Mouse (Mus musculus) small intestine, adult 2 months (tissue): ENCODE data around the gene Clybl. TPM values are rescaled to one million over a fixed set of nuclear protein-coding genes. Genes with fewer than 3 reads are reported as not detected.

Experiments used
- H3K27ac ChIP-seq: fragments of 200-500 bp; 2 replicates; pipeline ENCODE4 v1.5.1; 2012; ENCODE audit warnings: low read depth, low read length, control low read depth, inconsistent platforms; ENCODE audit not compliant: insufficient read depth
- H3K27me3 ChIP-seq: fragments of 200-500 bp; 2 replicates; pipeline ENCODE4 v1.6.1; 2012; ENCODE audit warnings: mild to moderate bottlenecking, moderate library complexity, low read length, inconsistent platforms; ENCODE audit not compliant: control insufficient read depth, insufficient read depth
- H3K36me3 ChIP-seq: fragments of 200-500 bp; 2 replicates; pipeline ENCODE4 v1.6.1; 2012; ENCODE audit warnings: mild to moderate bottlenecking, low read length, control low read depth, inconsistent platforms; ENCODE audit not compliant: control insufficient read depth, insufficient read depth
- H3K4me1 ChIP-seq: fragments of 200-500 bp; 2 replicates; pipeline ENCODE4 v1.6.1; 2012; ENCODE audit warnings: low read length, inconsistent platforms, mixed read lengths; ENCODE audit not compliant: control insufficient read depth, insufficient read depth, insufficient read length
- H3K4me3 ChIP-seq: fragments of 200-500 bp; 2 replicates; pipeline ENCODE4 v1.5.1; 2012; ENCODE audit warnings: low read depth, mild to moderate bottlenecking, control low read depth, inconsistent platforms, low read length, moderate library complexity
- CTCF ChIP-seq: fragments of 200-500 bp; IDR thresholded peaks from 2 replicates; pipeline ENCODE4 v1.5.1; 2012; ENCODE audit warnings: low read depth, mild to moderate bottlenecking, control low read depth, inconsistent platforms, low read length, moderate library complexity, mixed read lengths; ENCODE audit not compliant: insufficient replicate concordance, insufficient read length; ENCODE audit errors: extremely low read depth
- POLR2A ChIP-seq: fragments of 200-500 bp; IDR thresholded peaks from 2 replicates; pipeline ENCODE4 v1.6.1; 2012; ENCODE audit warnings: low read depth, mild to moderate bottlenecking, control low read depth, inconsistent platforms, low read length, moderate library complexity
- WGBS: fragments of 180-500 bp; shearing (Covaris S2); methylation state at CpG from one replicate; pipeline ENCODE4 v1.1.7; 2018; 5-methylcytosine and 5-hydroxymethylcytosine counted together
- polyA plus RNA-seq: library from polyadenylated mRNA; depleted of rRNA; stranded (reverse); fragments of >200 nt; gene quantifications from 2 replicates; pipeline ENCODE4 v1.2.3, GENCODE M21; 2012

The Clybl gene
- polyA plus RNA-seq, 1 experiment = 3.1 TPM

GRCm38 (mm10) chr14:122305132-122305531 lies 123.6 kb downstream of the Clybl start:
- 68% methylated on average over 8 of the region's 8 CpGs for WGBS
- TF ChIP-seq CTCF (no peak), POLR2A (no peak)
- Histone ChIP-seq H3K4me1 (no peaks in the 10 kb centered on the region), H3K27me3 (no peaks in the 10 kb centered on the region), H3K27ac (no peak overlapping the region), H3K36me3 (no peaks in the 10 kb centered on the region), H3K4me3 (no peak overlapping the region)

GRCm38 (mm10) chr14:122312415-122312814 lies 130.9 kb downstream of the Clybl start:
- no peak for TF ChIP-seq POLR2A
- peak; percentile 14; the same call in 1 of the 2 replicates for TF ChIP-seq CTCF
- no peaks in the 10 kb centered on the region for H3K27me3 ChIP-seq
- no peaks in the 10 kb centered on the region for H3K36me3 ChIP-seq
- no peaks in the 10 kb centered on the region for H3K4me1 ChIP-seq
- no peak overlapping the region for H3K27ac ChIP-seq
- no peak overlapping the region for H3K4me3 ChIP-seq
- 96% methylated on average over 6 of the region's 6 CpGs for WGBS

DNA sequence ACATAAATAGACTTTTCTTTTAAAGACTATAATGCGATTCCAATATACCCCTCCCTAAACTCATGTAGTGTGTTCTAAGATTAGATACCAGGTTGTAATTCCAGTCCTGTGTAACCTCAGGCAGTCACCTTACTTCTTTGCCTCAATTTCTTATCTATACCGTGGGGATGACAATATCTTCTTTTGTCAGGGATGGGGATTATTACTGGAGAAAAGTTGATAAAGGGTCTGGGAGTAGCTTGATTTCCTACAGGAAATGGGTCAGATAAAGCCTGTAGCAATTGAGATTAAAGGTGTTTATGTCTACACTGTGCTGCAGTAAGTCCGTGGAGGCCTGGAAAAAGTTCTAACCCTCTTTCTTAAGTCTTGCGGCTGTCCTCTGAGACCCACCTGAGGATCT lies 131.8 kb downstream of the Clybl start:
- no peak overlapping the region for H3K4me3 ChIP-seq
- WGBS = 62% methylated on average over 4 of the region's 4 CpGs
- no peaks in the 10 kb centered on the region for H3K27me3 ChIP-seq
- no peak overlapping the region for H3K27ac ChIP-seq
- no peak for TF ChIP-seq CTCF
- no peak for TF ChIP-seq POLR2A
- H3K4me1 ChIP-seq = no peaks in the 10 kb centered on the region
- no peaks in the 10 kb centered on the region for H3K36me3 ChIP-seq

DNA sequence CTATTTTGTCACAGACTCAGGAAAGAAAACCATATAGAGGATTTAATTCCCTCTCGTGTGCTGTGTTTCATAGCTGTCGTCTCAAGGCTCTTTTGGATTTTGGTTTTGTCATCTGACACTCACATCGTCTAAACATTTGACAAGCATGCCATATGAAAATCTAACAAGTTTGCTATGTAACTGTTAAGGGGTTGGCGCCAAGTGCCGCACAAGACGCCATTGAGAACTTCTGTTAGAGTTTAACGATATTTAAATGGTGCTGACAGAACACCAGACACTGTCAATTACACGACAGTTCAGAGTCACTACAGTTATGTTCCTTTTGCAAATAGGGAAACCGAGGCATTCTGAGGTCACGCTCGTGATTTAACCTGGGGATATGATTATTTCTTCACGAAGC lies 134.2 kb downstream of the Clybl start:
- H3K27ac ChIP-seq = no peak overlapping the region
- no peaks in the 10 kb centered on the region for H3K27me3 ChIP-seq
- no peaks in the 10 kb centered on the region for H3K4me1 ChIP-seq
- H3K36me3 ChIP-seq = no peaks in the 10 kb centered on the region
- TF ChIP-seq CTCF = no peak
- H3K4me3 ChIP-seq = no peak overlapping the region
- 94% methylated on average over 12 of the region's 12 CpGs for WGBS

DNA sequence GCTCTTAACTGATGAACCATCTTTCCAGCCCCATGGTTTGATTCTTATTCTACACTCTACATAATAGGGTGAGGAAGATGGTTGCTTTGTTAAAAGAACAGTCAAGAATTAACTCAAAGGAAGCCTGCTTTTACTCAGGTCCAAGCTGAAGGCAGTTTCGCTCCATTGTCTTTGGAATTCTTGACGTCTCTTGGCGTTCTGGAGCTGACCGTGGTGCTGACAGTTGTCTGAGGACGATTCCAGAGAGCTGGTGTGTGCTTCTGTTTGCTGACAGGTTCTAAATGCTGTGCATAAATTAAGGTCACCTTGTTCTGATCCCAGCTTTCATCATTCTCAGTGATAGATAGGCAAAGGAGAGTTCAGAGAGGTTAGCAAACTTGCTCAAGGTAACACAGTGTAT lies 140.6 kb downstream of the Clybl start:
- TF ChIP-seq CTCF (no peak), POLR2A (no peak)
- no peaks in the 10 kb centered on the region for H3K4me1 ChIP-seq
- 51% methylated on average over 5 of the region's 5 CpGs for WGBS

DNA sequence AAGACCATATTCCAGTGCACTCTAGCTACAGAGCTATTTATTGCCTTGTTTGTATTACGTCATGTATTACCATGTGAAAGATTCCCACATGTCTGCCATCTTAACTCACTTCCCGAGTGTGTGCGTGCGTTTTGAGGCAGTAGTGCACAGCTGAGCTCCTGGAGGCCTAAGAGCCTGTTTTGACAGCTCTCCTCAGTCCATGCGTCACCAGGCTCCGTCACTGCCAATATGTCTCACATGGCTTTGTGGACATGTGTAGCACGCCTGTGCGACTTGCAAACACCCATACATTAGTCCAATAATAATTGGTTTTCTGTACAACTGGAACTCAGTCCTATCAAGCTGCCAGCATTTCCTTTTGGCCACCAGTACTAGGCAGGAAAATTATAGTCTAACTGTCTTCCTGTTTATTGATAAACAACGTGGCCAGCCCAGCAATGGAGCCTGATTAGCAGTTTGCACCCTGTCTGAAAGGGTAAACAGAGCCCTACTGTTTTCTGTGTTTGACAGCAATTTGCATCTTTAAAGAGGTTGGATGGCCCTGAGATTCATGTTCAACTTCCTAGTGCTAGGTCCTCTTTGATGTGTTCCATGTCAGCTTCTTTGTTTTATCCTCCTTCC lies 142.4 kb downstream of the Clybl start:
- TF ChIP-seq POLR2A (no peak), CTCF (no peak)
- Histone ChIP-seq H3K36me3 (no peaks in the 10 kb centered on the region), H3K4me3 (no peak overlapping the region), H3K4me1 (no peaks in the 10 kb centered on the region), H3K27me3 (no peaks in the 10 kb centered on the region), H3K27ac (no peak overlapping the region)
- WGBS = 83% methylated on average over 9 of the region's 9 CpGs

More for the DNA sequence above, 140.6 kb downstream of the Clybl start:
- Histone ChIP-seq H3K36me3 (no peaks in the 10 kb centered on the region), H3K4me3 (no peak overlapping the region), H3K27me3 (no peaks in the 10 kb centered on the region), H3K27ac (no peak overlapping the region)

DNA sequence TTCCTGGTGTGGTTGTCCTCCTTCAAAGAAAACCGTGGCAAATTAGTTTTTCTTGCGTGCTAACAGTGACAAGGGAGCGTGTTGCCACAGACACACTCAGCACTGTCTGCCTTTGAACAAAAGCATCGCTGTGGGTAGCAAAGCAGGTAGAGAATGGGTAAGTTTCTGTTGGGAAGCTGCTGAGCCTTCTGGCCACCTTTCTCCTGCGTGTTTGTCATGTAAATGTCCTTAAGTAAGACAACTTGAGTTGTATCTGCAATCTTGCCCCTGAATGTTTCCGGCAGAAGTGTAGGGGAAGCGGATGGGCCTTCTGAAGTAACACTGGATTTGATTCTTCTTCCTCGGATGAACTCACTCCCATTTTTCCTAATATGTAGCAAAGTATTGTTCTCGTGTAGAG lies 148.6 kb downstream of the Clybl start:
- Histone ChIP-seq H3K27ac (no peak overlapping the region), H3K27me3 (no peaks in the 10 kb centered on the region), H3K36me3 (no peaks in the 10 kb centered on the region), H3K4me1 (no peaks in the 10 kb centered on the region), H3K4me3 (no peak overlapping the region)
- WGBS = 81% methylated on average over 9 of the region's 9 CpGs
- TF ChIP-seq POLR2A (no peak), CTCF (no peak)

- TF ChIP-seq CTCF = no peak
- TF ChIP-seq POLR2A = no peak
- H3K4me1 ChIP-seq = no peaks in the 10 kb centered on the region
- WGBS = 86% methylated on average over 2 of the region's 2 CpGs
- H3K27ac ChIP-seq = no peak overlapping the region
- H3K27me3 ChIP-seq = no peaks in the 10 kb centered on the region
- H3K36me3 ChIP-seq = no peaks in the 10 kb centered on the region
- no peak overlapping the region for H3K4me3 ChIP-seq
Observed at GRCm38 (mm10) chr14:122330716-122331115, 149.2 kb downstream of the Clybl start.
